Mouse (Mus musculus) lung, adult 2 months (tissue): ENCODE data around the gene Mx1. TPM values are rescaled to one million over a fixed set of nuclear protein-coding genes. Genes with fewer than 3 reads are reported as not detected.

Source experiments
- DNase-seq: peaks from one replicate; pipeline ENCODE4 v3.0.0; 2022
- H3K4me1 ChIP-seq: fragments of 200-500 bp; 2 replicates; pipeline ENCODE4 v1.6.1; 2011; ENCODE audit warnings: low read length; ENCODE audit not compliant: control insufficient read depth, insufficient read depth
- H3K4me3 ChIP-seq: fragments of 200-500 bp; replicated peaks from 2 replicates; pipeline ENCODE3; 2011; ENCODE audit warnings: low read depth, mild to moderate bottlenecking, control low read depth, low read length; ENCODE audit errors: extremely low read depth
- CTCF ChIP-seq: fragments of 200-500 bp; IDR thresholded peaks from 2 replicates; pipeline ENCODE4 v1.5.1; 2011; ENCODE audit warnings: mild to moderate bottlenecking, low read length, control low read depth; ENCODE audit not compliant: insufficient read depth
- POLR2A ChIP-seq: fragments of 200-500 bp; IDR thresholded peaks from 2 replicates; pipeline ENCODE4 v1.6.1; 2011; ENCODE audit warnings: low read depth, mild to moderate bottlenecking, control low read depth, low read length, borderline replicate concordance; ENCODE audit errors: extremely low read depth
- WGBS: fragments of 180-500 bp; shearing (Covaris S2); methylation state at CpG from one replicate; pipeline ENCODE4 v1.1.7; 2018; 5-methylcytosine and 5-hydroxymethylcytosine counted together
- polyA plus RNA-seq: library from polyadenylated mRNA; depleted of rRNA; stranded (reverse); fragments of >200 nt; gene quantifications from 2 replicates; pipeline ENCODE4 v1.2.3, GENCODE M21; 2012

Gene Mx1
- polyA plus RNA-seq, 1 experiment = 2.3 TPM

DNA sequence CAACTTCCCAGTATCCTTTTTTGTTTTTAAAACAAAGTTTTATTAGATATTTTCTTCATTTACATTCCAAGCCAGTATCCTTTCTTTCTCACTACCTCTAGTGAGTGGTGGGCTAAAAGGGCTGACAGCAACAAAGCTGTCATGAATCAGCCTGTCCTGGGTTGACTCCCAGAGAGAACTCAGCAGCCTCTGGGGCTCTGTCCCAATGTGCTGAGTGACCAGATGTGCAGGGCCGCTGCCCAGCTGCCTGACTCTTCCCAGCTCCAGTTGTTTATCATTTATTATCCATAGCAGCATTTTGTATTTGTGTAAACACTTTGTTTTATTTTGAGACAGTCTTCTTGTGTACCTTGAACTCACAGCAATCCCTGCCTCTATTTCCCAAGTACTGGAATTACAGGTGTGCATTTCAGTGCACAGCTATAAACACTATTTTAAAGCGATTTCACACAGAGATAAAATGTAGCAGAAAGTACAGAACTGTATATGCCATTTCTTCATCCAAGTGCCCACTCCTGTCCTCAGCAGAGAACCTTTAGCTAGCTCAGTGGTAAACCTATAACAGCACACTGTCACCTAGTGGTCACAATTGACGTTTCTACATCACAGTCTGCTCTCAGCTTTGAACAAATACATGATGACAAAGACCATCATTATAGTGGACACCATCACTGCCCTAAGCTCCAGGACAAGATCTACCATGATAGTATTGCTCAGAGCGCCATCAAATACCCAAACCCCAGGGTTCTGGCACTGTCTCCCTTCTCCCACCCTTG, 3.7 kb upstream of the Mx1 start:
- no peak for TF ChIP-seq POLR2A
- no peak for TF ChIP-seq CTCF
- Histone ChIP-seq H3K4me3 (no peak overlapping the region), H3K4me1 (peaks cover 2% of the 10 kb centered on the region; the same call in 1 of the 2 replicates)
- no peak for DNase-seq
- WGBS = 51% methylated on average over 4 of the region's 4 CpGs

GRCm38 (mm10) chr16:97461271-97461670, 1.4 kb downstream of the Mx1 start:
- Histone ChIP-seq H3K4me3 (no peak overlapping the region), H3K4me1 (no peaks in the 10 kb centered on the region; the same call in 1 of the 2 replicates)
- WGBS = 62% methylated on average over 2 of the region's 2 CpGs
- no peak for DNase-seq
- TF ChIP-seq CTCF (no peak), POLR2A (no peak)

DNA sequence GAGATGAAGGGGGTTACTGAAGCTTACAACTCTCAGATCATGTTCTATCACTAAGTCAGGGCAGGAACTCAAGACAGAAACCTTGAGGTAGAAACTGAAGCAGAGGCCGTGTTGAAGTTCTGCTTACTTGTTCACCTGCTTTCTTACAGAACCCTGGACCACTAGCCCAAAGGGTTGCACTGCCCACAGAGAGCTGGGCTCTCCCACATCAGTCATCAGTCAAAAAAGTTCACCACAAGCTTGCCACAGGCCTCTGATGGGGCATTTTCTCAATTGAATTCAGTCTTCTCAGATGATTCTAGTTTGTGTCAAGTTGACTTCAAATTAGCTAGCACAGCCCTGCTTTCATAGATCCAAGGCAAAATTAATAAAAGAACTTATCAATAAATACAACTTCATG, 2.9 kb downstream of the Mx1 start:
- Histone ChIP-seq H3K4me3 (no peak overlapping the region), H3K4me1 (no peaks in the 10 kb centered on the region; the same call in 1 of the 2 replicates)
- TF ChIP-seq CTCF (no peak), POLR2A (no peak)
- WGBS = 80% methylated on average over 1 of the region's 1 CpGs
- no peak for DNase-seq

DNA sequence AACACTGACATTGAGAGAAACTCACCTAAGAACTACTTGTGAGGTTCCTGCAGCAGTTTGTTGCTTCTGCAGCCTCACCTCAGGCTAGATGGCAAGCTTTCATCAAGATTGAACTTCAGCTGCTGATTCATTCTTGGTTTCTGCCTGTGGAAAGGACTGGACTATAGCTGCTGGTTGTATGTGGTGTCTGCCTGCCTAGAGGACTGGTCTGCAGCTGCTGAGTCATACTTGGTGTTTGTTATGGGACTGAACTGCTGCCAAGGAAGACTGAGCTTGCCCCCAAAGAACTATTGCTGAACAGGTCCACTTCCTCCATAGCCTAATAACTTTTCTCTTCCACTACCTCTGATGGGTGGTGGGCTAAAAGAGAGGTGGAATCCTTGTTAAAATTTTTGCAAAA, 15.3 kb downstream of the Mx1 start:
- H3K4me3 ChIP-seq = no peak overlapping the region
- no peaks in the 10 kb centered on the region for H3K4me1 ChIP-seq
- no peak for DNase-seq
- no peak for TF ChIP-seq POLR2A
- TF ChIP-seq CTCF = no peak

- H3K4me3 ChIP-seq = no peak overlapping the region
- WGBS = 45% methylated on average over 14 of the region's 14 CpGs
- peak; percentile 34 for DNase-seq
- TF ChIP-seq CTCF = peak; percentile 61
- TF ChIP-seq POLR2A = no peak
- H3K4me1 ChIP-seq = no peaks in the 10 kb centered on the region
These were observed 18.9 kb downstream of the Mx1 start for GRCm38 (mm10) chr16:97443670-97444263.

- DNase-seq = no peak
- Histone ChIP-seq H3K4me1 (no peaks in the 10 kb centered on the region), H3K4me3 (no peak overlapping the region)
- 62% methylated on average over 9 of the region's 9 CpGs for WGBS
- TF ChIP-seq POLR2A (no peak), CTCF (no peak)
These were observed 20.7 kb downstream of the Mx1 start for GRCm38 (mm10) chr16:97441967-97442366.

DNA sequence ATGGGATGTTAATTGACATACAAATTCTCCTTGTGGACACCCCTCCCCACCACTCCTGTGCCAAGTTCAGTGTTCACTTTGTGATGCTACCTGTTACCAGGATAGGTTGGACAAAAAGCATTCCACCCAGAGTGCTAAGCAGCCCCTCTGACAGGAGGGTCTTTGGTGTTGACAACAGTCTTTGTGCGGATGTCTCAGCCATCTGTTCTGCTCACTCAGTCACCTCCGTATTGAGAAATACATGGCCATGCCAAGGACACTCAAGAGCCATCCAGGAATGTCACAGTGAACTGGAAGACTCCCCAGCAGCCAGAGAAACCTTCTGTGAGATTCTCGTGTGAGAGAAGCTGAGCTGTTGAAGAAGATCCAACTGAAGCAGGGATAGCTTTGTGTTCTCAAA, 24.5 kb downstream of the Mx1 start:
- no peak for DNase-seq
- H3K4me3 ChIP-seq = no peak overlapping the region
- no peaks in the 10 kb centered on the region for H3K4me1 ChIP-seq
- WGBS = 62% methylated on average over 3 of the region's 3 CpGs
- no peak for TF ChIP-seq POLR2A
- TF ChIP-seq CTCF = no peak

GRCm38 (mm10) chr16:97437448-97438056, 25.2 kb downstream of the Mx1 start:
- Histone ChIP-seq H3K4me3 (no peak overlapping the region), H3K4me1 (no peaks in the 10 kb centered on the region)
- no peak for TF ChIP-seq CTCF
- TF ChIP-seq POLR2A = no peak
- DNase-seq = no peak
- 48% methylated on average over 1 of the region's 1 CpGs for WGBS

- TF ChIP-seq POLR2A (no peak), CTCF (no peak)
- Histone ChIP-seq H3K4me3 (no peak overlapping the region), H3K4me1 (peaks cover 2% of the 10 kb centered on the region; the same call in 1 of the 2 replicates)
- 68% methylated on average over 2 of the region's 2 CpGs for WGBS
- DNase-seq = no peak
These were observed 28.5 kb downstream of the Mx1 start for GRCm38 (mm10) chr16:97434206-97434605.

DNA sequence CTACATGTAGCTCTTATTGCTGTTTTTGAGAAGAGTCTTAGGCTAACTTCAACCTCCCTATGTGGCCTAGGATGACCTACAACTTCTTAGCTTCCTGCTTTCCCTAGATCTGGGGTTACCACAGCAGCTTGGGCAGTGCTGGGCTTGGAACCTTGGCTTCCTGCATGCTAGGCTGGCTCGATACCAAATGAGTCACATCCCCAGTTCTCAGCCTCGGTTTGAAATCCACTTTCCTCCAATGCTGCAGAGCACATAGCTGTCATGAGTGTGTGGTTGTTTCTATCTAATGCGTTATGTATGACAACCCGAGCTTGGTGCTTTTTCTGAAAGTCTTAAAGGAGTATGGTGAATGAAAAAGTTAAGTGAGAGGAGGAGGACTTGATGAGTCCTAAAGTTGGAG, 31.4 kb downstream of the Mx1 start:
- H3K4me3 ChIP-seq = no peak overlapping the region
- peaks cover 2% of the 10 kb centered on the region; the same call in 1 of the 2 replicates for H3K4me1 ChIP-seq
- 42% methylated on average over 4 of the region's 4 CpGs for WGBS
- TF ChIP-seq POLR2A = no peak
- TF ChIP-seq CTCF = no peak
- no peak for DNase-seq
